Mouse (Mus musculus) hindbrain, embryonic 10.5 days (tissue): Measurements from ENCODE around the gene Ptch2. TPM values are rescaled to one million over a fixed set of nuclear protein-coding genes. Genes with fewer than 3 reads are reported as not detected.

ENCODE experiments used
- DNase-seq: peaks from one replicate; pipeline ENCODE4 v3.0.0-alpha.2; 2017; ENCODE audit warnings: low spot score
- H3K27ac ChIP-seq: fragments of 300-500 bp; sonication (generic); 2 replicates; pipeline ENCODE4 v1.5.1; 2016; ENCODE audit warnings: mild to moderate bottlenecking, moderate library complexity
- H3K27me3 ChIP-seq: fragments of 300-500 bp; sonication (generic); 2 replicates; pipeline ENCODE4 v1.6.1; 2016; ENCODE audit warnings: mild to moderate bottlenecking; ENCODE audit not compliant: poor library complexity, insufficient read depth, severe bottlenecking
- H3K36me3 ChIP-seq: fragments of 300-500 bp; sonication (generic); 2 replicates; pipeline ENCODE4 v1.6.1; 2016; ENCODE audit warnings: mild to moderate bottlenecking, moderate library complexity
- H3K4me1 ChIP-seq: fragments of 300-500 bp; sonication (generic); replicated peaks from 2 replicates; pipeline ENCODE4 v1.6.1; 2016; ENCODE audit warnings: mild to moderate bottlenecking
- H3K4me3 ChIP-seq: fragments of 300-500 bp; sonication (generic); 2 replicates; pipeline ENCODE4 v1.5.1; 2016; ENCODE audit warnings: mild to moderate bottlenecking, moderate library complexity
- H3K9me3 ChIP-seq: fragments of 300-500 bp; sonication (generic); 2 replicates; pipeline ENCODE4 v1.6.1; 2016; ENCODE audit warnings: mild to moderate bottlenecking, moderate library complexity
- WGBS: fragments of 180-500 bp; shearing (Covaris S2); methylation state at CpG from one replicate; pipeline ENCODE4 v1.1.7; 2016; 5-methylcytosine and 5-hydroxymethylcytosine counted together
- polyA plus RNA-seq: library from polyadenylated mRNA; unstranded; fragments of >200 nt; fragmentation: Nextera tagmentation; extraction: Ambion mirVana; gene quantifications from 2 replicates; pipeline ENCODE4 v1.2.1, GENCODE M21; 2016

Ptch2 gene
- polyA plus RNA-seq, 1 experiment from 2014 or later: 6.9 TPM

DNA sequence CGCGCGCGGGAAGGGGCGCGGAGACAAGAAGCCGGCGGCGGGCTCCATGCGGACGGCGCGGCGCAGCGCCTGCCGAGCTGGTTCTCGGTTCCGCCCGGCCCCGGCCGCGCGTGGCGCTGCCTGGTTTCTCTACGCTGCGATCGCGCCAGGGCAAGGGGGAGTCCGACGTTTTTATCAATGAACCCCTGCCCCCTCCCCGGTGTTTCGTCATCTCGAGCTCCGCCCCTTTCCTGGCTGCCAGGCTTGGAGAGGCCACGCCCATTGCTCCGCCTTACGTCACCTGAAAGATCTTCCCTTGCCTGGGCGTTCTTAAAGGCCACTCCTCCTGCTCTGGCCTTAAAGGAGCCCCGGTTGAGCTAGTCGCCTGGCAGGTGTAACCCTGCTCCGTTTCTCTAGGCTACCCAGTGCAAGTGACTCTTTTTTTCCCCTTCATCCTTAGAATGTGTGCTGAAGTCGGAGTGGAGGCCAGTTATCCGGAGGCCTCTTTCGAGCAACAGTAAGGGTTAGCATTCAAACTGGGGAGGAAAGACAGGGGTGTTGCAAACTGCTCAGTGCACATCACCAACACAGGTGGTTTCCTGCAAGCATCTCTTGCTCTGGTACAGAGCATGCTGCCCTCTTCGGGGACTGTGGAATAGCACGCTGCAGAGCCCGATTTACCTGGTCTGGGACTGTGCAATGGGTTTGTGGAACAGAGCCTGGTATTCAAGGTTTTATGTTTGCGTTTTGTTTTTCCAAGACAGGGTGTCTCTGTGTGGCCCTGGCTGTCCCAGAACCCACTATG, 38.1 kb downstream of the Ptch2 start, which contains the start of gene Plk3:
Gene Plk3 (minus strand): TSS at position 147 of the 784 bp plus-strand sequence.
- peak within 1 kb of the TSS; percentile 93 for H3K27ac ChIP-seq
- DNase-seq: peak; percentile 95
- H3K9me3 ChIP-seq: no peaks in the 10 kb centered on the region
- H3K27me3 ChIP-seq: peaks cover 32% of the 10 kb centered on the region
- 2% methylated on average over 48 of the region's 48 CpGs for WGBS
- peaks cover 69% of the 10 kb centered on the region for H3K4me1 ChIP-seq
- H3K36me3 ChIP-seq: peaks cover 26% of the 10 kb centered on the region
- peak within 1 kb of the TSS; percentile 95 for H3K4me3 ChIP-seq

DNA sequence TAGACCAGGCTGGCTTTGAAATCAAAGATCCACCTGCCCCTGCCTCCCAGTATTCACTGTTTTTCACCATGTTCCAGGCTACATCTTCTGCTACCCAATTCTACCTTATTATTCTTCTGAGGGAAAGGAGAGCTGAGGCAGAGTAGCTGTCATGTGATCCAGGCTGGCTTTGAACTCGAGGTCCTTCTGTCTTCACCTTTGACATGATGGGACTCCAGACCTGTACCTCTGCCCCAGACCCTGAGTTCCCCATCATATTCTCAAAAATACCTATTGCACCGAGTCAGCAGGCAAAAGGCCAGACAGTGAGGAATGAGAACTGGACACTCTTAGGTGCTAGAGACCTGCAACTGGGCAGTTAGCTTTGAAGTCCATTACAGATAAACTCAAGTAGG, 38.7 kb downstream of the Ptch2 start:
- Histone ChIP-seq H3K4me1 (peaks cover 68% of the 10 kb centered on the region), H3K27me3 (peaks cover 32% of the 10 kb centered on the region), H3K9me3 (no peaks in the 10 kb centered on the region), H3K4me3 (peak overlapping the region; percentile 95; the same call in 1 of the 2 replicates), H3K27ac (peak overlapping the region; percentile 93; the same call in 1 of the 2 replicates), H3K36me3 (peaks cover 20% of the 10 kb centered on the region)
- no peak for DNase-seq
- 41% methylated on average over 2 of the region's 2 CpGs for WGBS

DNA sequence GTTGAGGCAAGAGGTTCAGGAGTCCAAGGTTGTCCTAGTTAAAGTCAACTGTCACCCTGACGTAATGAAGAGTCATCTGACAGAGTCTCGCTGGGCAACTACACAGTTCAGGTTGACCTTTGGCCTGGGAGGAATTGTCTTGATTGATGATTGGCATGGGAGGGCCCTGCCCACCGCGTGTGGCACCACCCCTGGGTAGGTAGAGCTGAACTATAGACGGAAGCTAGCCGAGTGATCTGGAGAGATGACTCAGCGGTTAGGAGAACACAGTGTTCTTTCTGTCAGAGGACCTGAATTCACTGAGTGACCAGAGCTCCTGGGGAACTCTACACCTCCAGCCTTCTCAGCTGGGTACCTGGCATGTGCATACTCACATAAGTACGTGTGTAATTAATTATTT, 40.2 kb downstream of the Ptch2 start:
- Histone ChIP-seq H3K27ac (0 out of 2 replicates have a peak overlapping the region, but pooled peaks have one; percentile 4), H3K4me1 (peaks cover 57% of the 10 kb centered on the region), H3K27me3 (peaks cover 26% of the 10 kb centered on the region), H3K36me3 (peaks cover 6% of the 10 kb centered on the region), H3K4me3 (no peak overlapping the region), H3K9me3 (no peaks in the 10 kb centered on the region)
- 15% methylated on average over 8 of the region's 8 CpGs for WGBS
- no peak for DNase-seq

DNA sequence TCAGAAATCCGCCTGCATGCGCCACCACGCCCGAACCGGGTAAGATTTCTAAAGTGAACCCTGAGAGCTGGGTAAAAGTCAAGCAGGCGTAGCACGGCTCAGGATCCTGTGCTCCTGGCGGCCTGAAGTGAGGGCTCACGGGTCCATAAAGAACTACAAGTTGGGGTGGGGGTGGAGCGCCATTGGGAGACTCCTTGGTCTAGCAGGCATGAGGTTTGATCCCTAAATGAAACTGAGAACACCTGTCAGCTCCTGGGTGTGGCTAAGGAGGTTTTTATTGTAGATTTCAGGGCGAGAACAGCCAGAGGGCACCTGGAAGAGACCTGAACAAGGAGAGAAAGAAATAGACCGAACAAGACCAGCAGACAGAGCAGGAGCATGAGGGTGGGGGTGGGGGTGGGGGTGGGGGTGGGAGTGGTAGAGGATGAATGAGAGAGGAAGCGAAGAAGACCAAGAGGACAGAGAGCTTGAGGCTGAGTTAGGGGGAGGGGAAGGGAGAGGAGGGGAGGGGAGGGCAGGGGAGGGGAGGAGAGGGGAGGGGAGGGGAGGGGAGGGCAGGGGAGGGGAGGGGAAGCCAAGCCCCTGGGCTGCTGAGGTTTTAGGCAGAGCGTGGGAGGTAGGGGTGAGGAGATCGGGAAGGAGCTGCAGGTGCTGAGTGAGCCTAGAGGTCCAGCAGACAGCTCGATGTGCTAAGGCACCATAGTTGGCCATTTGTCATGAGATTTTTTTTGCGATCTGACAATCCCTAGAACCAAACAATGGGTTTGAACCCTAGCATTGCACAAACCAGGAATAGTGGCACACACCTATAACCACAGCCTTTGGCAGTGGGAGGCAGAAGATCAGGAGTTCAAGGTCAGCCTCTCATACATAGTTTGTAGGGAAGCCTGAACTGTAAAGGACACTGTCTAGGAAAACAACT, 42.7 kb downstream of the Ptch2 start:
- 62% methylated on average over 17 of the region's 17 CpGs for WGBS
- Histone ChIP-seq H3K27ac (peak overlapping the region; percentile 53), H3K4me1 (peaks cover 33% of the 10 kb centered on the region), H3K36me3 (no peaks in the 10 kb centered on the region), H3K27me3 (peaks cover 7% of the 10 kb centered on the region), H3K4me3 (no peak overlapping the region), H3K9me3 (no peaks in the 10 kb centered on the region)
- DNase-seq: no peak

DNA sequence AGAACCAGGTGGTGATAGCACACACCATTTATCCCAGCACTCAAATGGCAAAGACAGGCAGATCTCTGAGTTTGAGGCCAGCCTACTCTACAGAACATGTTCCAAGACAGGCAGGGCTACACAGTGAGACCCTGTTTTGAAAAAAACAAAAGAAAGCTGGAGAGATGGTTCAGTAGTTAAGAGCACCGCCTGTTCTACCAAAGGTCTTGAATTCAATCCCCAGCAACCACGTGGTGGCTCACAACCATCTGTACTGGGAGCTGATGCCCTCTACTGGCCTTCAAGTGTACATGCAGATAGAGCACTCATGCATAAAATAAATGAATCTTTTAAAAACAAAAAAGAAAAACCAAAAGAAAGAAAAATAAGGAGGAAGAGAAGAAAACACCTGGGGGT, 43.3 kb downstream of the Ptch2 start:
- peaks cover 29% of the 10 kb centered on the region for H3K4me1 ChIP-seq
- H3K4me3 ChIP-seq: no peak overlapping the region
- H3K27ac ChIP-seq: peak overlapping the region; percentile 53; the same call in 1 of the 2 replicates
- H3K9me3 ChIP-seq: no peaks in the 10 kb centered on the region
- H3K36me3 ChIP-seq: no peaks in the 10 kb centered on the region
- WGBS: 4% methylated on average over 2 of the region's 2 CpGs
- peaks cover 5% of the 10 kb centered on the region for H3K27me3 ChIP-seq
- peak; percentile 49 for DNase-seq

DNA sequence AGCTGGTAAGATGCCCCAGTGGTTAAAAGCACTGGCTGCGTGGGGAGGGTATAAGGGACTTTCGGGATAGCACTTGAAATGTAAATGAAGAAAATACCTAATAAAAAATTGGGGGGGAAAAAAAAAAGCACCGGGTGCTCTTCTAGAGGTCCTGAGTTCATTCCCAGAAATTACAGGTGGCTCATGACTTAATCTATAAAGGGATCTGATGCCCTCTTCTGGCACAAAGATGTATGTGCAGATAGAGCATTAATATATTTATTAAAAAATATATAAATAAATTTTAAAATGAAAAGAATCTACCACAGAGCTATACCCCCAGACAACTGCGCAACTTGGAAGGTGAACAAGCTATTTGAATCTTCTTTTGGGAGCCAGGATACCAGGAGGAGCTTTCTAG, 44.7 kb downstream of the Ptch2 start:
- H3K36me3 ChIP-seq: no peaks in the 10 kb centered on the region
- peaks cover 24% of the 10 kb centered on the region for H3K4me1 ChIP-seq
- 43% methylated on average over 4 of the region's 4 CpGs for WGBS
- H3K9me3 ChIP-seq: no peaks in the 10 kb centered on the region
- H3K27ac ChIP-seq: no peak overlapping the region
- DNase-seq: no peak
- H3K27me3 ChIP-seq: peaks cover 5% of the 10 kb centered on the region
- H3K4me3 ChIP-seq: no peak overlapping the region

DNA sequence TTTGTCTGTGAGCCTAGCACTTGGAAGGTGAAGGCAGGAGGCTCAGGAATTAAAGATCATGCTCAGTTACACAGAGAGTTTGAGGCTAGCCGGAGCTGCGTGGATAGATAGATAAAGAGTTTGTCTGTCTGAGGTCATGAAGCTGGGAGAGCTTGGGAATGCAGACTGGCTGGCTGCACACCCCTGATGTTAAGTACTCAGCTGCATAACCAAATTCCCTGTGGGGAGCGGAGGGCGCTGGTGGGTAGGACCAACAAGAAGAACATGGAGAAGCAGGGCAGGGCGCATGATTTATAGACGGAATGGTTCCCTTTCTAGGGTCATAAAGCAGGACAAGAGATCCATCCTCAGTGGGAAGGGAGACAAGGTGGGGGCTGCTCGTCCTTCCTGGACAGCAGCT, 47.1 kb downstream of the Ptch2 start:
- peaks cover 19% of the 10 kb centered on the region; the same call in 1 of the 2 replicates for H3K4me1 ChIP-seq
- no peak overlapping the region for H3K27ac ChIP-seq
- H3K4me3 ChIP-seq: no peak overlapping the region
- H3K27me3 ChIP-seq: peaks cover 5% of the 10 kb centered on the region
- WGBS: 66% methylated on average over 7 of the region's 7 CpGs
- H3K36me3 ChIP-seq: peaks cover 7% of the 10 kb centered on the region
- no peak for DNase-seq
- H3K9me3 ChIP-seq: no peaks in the 10 kb centered on the region

DNA sequence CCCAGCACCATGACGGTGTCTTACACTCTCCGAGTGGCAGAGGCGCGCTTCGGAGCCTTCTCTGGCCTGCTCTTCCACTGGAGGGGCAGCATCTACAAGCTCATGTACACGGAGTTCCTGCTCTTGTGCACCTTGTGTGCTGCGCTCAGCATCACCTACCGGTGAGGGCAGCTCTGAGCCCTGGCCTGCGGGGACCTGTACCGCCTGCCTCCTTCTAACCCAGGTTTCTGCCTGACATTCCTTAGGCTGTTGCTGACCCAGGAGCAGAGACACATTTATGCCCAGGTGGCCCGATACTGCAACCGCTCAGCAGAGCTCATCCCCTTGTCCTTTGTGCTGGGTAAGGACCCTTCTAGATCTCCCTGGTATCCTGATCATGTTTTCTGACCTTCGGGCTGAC, 49.4 kb downstream of the Ptch2 start:
- H3K4me3 ChIP-seq: no peak overlapping the region
- peaks cover 5% of the 10 kb centered on the region; the same call in 1 of the 2 replicates for H3K27me3 ChIP-seq
- DNase-seq: no peak
- WGBS: 93% methylated on average over 13 of the region's 13 CpGs
- H3K4me1 ChIP-seq: 0 out of 2 replicates have a peak, but pooled peaks cover 7% of the 10 kb centered on the region
- H3K36me3 ChIP-seq: peaks cover 29% of the 10 kb centered on the region
- H3K27ac ChIP-seq: no peak overlapping the region
- H3K9me3 ChIP-seq: no peaks in the 10 kb centered on the region

DNA sequence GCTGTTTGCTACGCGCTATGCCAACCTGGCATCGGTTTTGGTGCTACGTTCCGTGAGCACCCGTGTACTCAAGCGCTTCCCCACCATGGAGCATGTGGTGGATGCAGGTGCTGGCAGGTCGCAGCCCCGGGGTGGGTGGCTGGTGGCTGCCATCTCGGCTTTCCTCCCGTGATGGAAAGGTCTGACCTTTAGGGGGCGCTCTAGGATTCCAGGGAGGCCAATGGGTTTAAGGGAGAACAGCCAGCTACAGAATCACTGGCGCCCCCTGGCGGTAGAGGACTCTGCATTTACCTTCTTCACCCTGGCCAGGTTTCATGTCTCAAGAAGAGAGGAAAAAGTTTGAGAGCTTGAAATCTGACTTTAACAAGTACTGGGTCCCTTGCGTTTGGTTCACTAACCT, 50.3 kb downstream of the Ptch2 start:
- H3K27me3 ChIP-seq: peaks cover 5% of the 10 kb centered on the region; the same call in 1 of the 2 replicates
- WGBS: 29% methylated on average over 15 of the region's 15 CpGs
- no peaks in the 10 kb centered on the region for H3K9me3 ChIP-seq
- H3K4me3 ChIP-seq: no peak overlapping the region
- H3K36me3 ChIP-seq: peaks cover 38% of the 10 kb centered on the region
- H3K4me1 ChIP-seq: 0 out of 2 replicates have a peak, but pooled peaks cover 4% of the 10 kb centered on the region
- peak; percentile 85 for DNase-seq
- H3K27ac ChIP-seq: no peak overlapping the region

DNA sequence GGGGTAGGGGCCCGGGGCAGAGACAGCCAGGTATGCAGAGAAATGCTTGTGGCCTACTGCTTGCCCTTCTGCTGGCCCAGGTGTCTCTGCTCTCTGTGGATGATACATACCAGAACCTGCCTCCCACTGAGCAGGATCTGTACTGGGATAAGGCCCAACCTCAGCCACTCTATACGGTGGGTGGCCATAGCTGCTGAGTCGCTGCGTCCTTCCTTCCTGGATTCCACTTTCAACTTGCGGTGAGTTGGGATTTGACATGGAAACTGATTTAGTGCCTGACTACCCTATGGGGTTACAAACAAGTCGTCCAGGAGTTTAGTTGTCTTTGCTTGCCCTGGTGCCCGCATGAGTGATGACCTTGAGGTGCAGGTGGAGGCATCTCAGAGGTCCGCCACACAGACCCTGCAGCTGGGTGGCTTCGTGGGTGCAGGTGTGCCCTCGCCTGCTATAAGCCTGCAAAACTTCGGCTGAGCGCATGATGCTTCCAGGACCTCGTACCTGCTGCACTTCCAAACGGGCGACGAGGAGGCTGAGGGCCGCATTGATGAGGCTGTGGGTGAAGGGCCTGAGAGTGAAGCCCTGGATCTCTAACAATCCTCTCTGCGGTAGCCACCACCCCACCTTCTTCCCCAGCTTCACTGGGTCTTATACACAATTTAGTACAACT, 52.3 kb downstream of the Ptch2 start:
- H3K27ac ChIP-seq: no peak overlapping the region

DNA sequence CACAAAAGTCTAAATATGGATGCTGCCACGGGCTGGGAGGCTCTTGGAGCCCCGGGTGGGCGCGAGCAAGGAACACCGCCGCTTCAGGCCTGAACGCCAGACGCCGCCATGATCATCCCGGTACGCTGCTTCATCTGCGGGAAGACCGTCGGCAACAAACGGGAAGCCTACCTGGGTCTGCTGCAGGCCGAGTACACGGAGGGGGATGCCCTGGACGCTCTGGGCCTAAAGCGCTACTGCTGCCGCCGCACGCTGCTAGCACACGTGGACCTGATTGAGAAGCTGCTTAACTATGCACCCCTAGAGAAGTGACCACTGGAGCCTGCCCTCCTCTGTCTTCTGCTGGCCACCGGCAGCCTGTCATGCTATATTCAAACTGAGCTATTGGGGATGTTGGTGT, 52.9 kb downstream of the Ptch2 start:
- Histone ChIP-seq H3K27me3 (no peaks in the 10 kb centered on the region), H3K27ac (no peak overlapping the region), H3K36me3 (peaks cover 63% of the 10 kb centered on the region), H3K9me3 (no peaks in the 10 kb centered on the region), H3K4me1 (peaks cover 17% of the 10 kb centered on the region), H3K4me3 (no peak overlapping the region)
- WGBS: 73% methylated on average over 24 of the region's 24 CpGs
- DNase-seq: no peak

More for the DNA sequence above, 52.3 kb downstream of the Ptch2 start:
- WGBS: 88% methylated on average over 18 of the region's 18 CpGs
- Histone ChIP-seq H3K4me3 (no peak overlapping the region), H3K9me3 (no peaks in the 10 kb centered on the region), H3K27me3 (no peaks in the 10 kb centered on the region), H3K36me3 (peaks cover 57% of the 10 kb centered on the region), H3K4me1 (peaks cover 11% of the 10 kb centered on the region)
- DNase-seq: no peak
